Mouse (Mus musculus) left cerebral cortex, postnatal 10 days (tissue): ENCODE measurements around the gene St6galnac5. TPM values are rescaled to one million over a fixed set of nuclear protein-coding genes. Genes with fewer than 3 reads are reported as not detected.

Source experiments
- DNase-seq, 2 experiments: peaks; one replicate each; pipeline ENCODE4 v3.0.0; 2021 to 2022; ENCODE audit warnings: low spot score in 2 of 2, mixed read lengths in 1 of 2; ENCODE audit errors: extremely low spot score in 1 of 2
- intact Hi-C: fragments of 180-260 bp; cut with DNase I; formaldehyde crosslinking; loops from one replicate; pipeline ENCODE4 v1.15.1; 2025
- total RNA-seq, 2 experiments: library from RNA; stranded (reverse); gene quantifications; 2 replicates each; pipeline ENCODE4 v1.2.3; 2021

St6galnac5 gene
- total RNA-seq, 2 experiments from 2014 or later, result 51.2 to 51.6 TPM

DNA sequence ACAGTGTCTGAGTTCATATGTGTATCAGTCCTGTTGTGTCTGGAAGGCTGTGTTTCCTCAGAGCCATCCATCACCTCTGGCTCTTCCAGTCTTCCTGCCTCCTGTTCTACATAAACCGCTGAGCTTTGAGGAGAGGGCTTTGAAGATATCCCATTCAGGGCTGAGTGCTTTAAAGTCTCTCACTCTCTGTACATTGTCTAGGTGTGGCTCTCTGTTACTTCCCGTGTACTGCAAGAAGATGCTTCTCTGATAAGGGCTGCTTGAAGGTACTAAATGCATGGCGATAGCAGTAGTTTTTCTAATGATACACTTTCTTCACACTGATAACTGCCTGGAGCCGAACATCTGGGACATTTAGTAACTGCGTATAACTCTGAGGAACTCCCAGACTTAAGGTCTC lies 26.0 kb downstream of the St6galnac5 start:
- intact Hi-C loops, result no loop called here
- DNase-seq, result no peak

- no peak for DNase-seq
- intact Hi-C loops, result no loop called here
Measured at GRCm38 (mm10) chr3:152951634-152952545, 30.2 kb downstream of the St6galnac5 start.

DNA sequence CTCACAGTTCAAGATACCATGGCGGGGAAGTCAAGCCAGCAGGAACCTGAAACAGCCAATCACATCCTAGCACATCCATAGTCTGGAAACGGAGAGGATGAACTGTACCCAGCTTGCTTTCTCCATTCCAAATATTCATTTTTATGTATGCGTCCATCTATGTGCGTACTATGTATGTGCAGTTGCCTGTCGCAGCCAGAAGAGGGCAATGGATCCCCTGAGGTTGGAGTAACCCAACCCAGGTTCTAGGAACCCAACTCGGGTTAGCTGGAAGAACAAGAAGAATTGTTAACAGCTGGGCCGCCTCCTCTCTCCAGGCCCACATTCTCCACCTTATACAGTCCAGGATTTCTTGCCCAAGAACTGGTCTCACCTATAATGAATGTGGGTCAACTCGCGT lies 31.1 kb downstream of the St6galnac5 start:
- intact Hi-C loops, result no loop called here
- no peak for DNase-seq

DNA sequence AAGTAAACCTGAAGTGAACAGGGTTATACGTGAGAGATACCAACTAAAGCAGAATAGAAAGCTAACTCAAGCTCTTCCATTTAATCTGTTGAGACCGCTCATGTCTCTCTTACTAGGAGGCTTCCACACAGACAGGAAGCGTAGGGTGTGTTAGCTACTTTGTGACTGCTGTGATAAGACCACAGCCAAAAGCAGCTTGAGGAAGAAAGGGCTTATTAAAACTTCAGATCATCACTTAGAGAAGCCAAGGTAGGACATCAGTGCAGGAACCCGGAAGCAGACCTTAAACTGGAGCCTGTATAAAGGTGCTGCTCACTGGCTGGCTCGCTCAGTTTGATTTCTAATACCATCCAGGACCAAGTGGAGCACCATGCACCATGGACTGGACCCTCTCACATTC lies 31.7 kb downstream of the St6galnac5 start:
- no peak for DNase-seq
- intact Hi-C loops, result no loop called here

DNA sequence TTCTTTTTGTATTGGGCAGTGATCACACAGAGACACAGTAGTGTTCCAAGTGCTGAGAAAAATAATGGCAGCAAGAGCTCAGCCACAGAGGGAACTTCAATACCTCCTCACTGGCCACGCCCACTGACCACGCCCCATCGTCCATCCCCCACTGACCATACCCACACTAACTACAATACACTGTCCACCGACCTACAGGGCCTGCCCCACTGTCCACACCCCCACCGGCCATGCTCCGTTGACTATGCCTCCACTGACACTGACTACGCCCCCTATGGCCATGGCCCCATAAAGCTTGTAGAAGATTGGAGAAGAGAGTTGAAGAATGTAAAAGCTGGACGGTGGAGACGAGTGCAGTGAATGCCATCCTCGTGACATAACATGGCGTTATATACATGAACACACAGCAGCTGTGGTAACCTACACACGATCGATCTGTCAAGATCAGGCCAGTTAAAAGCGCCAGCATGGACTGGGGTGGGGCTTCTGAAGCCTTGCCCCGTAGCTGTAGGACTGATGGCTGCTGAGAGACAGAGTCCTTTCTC lies 32.7 kb downstream of the St6galnac5 start:
- intact Hi-C loops, result no loop called here
- DNase-seq, result no peak

- no peak for DNase-seq
- intact Hi-C loops, result no loop called here
Measured at GRCm38 (mm10) chr3:152948556-152948955, 33.5 kb downstream of the St6galnac5 start.

DNA sequence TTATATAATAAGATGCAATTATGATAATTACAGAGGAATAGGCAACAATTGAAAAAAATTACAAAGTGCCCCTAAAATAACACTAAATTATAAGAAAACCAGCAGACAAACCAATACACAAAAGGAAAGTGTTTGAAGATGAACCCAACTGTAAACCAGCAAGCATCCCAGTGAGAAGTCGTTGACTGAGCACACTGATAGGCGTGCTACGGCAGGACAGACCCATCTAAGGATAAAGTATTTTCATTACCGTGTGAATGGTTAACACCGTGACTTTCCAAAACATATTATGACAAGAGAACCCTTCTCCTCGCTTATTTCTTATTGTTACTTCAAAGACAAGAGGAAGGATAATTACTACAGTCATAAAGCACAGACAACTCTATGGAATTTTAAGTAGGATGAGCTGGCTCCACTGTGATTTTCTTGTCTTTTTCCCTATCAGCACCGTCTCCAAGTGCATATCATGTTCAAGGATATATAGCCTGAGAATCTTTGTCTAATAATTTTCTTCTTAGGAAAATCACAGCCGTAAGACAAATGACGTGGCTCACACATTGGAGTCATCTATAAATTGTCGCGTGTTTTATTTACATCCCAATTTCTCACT lies 34.9 kb downstream of the St6galnac5 start:
- no peak for DNase-seq
- intact Hi-C loops, result no loop called here

DNA sequence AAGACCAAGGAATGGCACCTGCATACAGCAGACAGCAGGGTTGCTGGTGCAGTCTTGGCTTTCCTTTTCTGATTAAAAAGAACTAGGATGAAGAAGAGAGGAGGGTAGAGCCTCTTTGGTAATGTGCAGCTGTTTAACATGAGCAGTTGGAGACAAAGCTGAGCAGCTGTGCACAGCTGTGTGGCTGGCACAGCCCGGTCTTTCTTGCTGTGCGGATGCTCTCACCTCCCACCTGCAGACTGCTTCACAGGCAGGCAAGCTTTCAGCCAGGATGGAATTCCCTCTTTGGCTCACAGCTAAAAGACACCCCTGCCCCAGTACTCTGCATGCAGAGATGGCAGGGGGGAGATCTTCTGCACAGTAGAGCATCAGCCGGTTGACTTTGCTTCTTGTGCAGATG lies 37.3 kb downstream of the St6galnac5 start:
- intact Hi-C loops, result no loop called here
- no peak for DNase-seq

DNA sequence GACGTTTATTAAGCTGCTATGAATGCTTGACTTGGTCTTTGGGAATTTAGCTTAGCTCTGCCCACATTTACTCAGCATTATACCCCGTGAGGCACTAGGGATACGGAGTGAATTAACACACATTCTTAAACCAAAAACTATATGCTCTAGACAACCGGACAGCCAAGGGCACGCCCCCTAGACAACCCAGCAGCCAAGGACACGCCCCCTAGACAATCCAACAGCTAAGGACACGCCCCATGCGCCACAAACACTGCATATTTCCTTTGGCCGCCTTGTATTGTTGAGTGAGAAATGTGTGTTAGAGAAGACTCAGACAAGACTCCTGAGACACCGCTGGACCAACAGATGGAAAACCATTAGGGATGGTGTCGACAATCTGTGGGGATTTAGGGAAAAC lies 39.1 kb downstream of the St6galnac5 start:
- intact Hi-C loops, result no loop called here
- DNase-seq, result no peak

GRCm38 (mm10) chr3:152941671-152942070 lies 40.4 kb downstream of the St6galnac5 start:
- no peak for DNase-seq
- intact Hi-C loops, result no loop called here

DNA sequence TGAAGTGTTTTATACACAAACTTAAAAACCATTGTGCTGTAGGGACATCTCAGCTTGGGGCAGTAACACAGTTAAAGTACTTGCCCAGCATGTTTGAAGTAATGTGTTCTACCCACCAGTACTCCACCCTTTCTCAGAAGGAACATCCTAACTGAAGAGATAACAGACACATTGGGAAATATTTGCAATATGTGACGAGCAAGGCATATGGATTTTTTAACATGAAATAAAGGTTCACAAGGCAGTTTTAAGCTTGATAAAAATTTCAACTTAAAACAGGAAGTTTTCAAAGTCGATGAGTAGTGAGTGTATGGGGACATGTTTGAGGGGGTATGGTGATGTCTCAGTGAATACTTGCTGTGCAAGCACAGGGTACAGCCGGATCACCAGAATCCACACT lies 45.7 kb downstream of the St6galnac5 start:
- DNase-seq, result no peak
- intact Hi-C loops, result no loop called here

DNA sequence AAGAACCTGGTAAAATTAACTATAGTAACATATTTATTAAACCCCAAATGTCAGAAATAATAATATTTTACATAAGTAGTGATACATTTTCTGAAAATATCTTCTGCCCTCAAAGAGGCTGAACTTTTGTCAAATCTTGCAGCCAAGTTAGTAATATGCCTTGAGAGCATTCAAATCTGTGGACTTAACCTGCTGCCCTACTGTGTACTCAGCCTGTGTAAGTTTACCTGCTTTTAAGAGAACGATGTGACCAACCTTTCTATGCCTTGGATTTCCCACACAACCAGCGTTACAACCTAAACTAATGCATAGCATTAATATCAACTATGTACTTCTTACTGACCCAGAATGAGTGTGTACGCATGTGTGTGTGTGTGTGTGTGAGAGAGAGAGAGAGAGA lies 48.3 kb downstream of the St6galnac5 start:
- DNase-seq, result no peak
- intact Hi-C loops, result no loop called here

DNA sequence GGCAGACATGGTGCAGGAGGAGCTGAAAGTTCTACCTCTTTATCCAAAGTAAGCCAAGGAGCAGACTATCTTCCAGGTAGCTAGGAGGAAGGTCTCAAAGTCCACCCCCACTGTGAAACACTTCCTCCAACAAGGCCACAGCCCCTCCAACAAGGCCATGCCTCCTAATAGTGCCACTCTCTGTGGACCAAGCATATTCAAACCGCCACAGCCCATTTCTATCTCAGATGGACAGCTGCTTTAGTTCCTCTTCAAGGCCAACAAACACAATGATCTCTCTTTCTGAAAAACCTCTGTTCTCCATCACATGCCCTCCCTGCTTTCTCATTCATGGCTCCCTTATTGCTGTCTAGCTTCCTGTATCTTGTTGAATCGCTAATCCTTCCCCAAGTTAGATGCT lies 49.5 kb downstream of the St6galnac5 start:
- DNase-seq, result no peak
- intact Hi-C loops, result no loop called here

GRCm38 (mm10) chr3:152932096-152932495 lies 50.0 kb downstream of the St6galnac5 start:
- no peak for DNase-seq
- intact Hi-C loops, result no loop called here

GRCm38 (mm10) chr3:152931354-152931753 lies 50.7 kb downstream of the St6galnac5 start:
- no peak for DNase-seq
- intact Hi-C loops, result no loop called here

DNA sequence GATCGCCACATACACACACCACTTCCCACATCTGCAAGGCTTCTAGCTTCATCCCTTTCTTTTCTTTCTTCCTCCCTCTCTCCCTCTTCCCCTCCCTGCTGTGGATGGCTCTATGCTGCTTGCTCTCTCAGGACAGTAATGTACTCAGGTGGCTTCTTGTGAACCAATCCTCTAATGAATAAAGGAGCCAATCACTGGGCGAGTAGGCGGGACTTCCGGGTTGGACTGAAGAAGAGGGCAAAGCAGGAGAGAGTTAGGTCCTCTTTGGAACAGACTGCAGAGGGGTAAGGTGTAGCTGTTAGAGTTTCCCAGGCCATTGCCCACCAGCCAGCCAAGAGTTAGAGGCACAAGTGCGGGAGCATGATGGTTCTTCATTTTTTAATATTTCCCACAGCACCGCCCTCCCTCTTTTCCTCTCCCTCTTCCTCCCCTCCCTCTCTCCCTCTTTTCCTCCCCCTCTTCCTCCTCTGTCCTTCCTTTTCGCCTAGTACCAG lies 52.2 kb downstream of the St6galnac5 start:
- DNase-seq, result no peak
- intact Hi-C loops, result no loop called here

DNA sequence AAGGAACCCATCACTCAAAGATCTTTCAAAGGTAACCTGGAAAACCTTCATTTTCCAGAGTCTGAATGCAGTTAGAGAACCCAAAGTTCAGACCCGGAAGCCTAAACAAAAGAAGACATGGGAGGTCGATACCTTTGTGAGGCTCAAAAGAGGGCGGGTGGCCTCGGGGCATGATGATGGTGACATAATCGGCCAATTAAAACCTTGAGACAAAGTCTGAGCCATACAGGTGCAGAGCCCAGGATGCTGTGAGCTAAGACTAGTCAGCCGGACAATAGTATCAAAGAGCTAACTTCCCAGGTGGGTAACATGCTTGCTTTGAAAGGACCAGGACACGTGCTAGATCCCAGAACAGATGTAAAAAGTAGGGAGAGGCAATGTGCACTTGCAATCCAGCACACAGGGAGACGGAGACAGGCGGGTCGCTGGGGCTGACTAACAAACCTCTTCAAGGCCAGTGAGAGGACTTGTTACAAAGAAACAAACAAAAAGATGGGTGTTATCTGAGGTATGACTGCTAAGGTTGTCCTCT lies 52.7 kb downstream of the St6galnac5 start:
- intact Hi-C loops, result no loop called here
- DNase-seq, result no peak

DNA sequence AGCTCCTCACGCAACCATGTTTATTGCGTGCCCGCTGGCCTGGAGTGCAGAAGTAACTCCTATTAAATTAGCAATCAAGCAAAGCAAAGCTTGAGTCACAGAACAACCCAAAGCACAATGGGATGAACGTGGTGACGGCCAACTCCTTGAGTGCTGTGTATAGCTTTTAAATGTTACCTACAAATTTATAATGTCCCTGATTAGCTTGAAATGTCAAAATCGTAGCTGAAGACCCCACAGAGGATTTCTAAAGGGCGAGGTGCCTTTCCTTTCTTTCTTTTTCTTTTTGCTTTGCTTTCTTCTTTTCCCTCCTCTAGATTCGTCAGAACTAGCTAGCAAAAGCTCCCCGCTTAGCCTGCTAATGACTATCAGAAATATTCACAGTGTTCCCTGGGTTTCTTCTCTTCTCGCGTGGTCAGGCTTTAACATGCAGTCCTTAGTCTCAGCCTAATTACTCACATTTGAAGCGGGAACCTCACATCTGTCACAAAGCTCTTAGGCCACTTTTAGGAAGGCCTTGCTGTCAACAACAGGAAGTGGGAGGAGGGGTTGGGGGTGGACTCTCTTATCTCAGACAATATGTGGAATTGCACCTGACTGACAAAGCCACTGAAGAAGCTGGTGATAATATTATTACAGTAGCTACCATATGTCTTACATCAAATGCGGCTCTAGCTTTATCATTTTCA lies 53.6 kb downstream of the St6galnac5 start:
- intact Hi-C loops, result no loop called here
- DNase-seq, result no peak

GRCm38 (mm10) chr3:152926166-152926565 lies 55.9 kb downstream of the St6galnac5 start:
- no peak for DNase-seq
- intact Hi-C loops, result no loop called here
